Mouse (Mus musculus): ENCODE data around the gene Rhox2h. TPM values are rescaled to one million over a fixed set of nuclear protein-coding genes. Genes with fewer than 3 reads are reported as not detected.
"Not testable (repeated sequence)": the region's sequence is repeated elsewhere in the genome, so short reads cannot be mapped to it uniquely, and the experiment has no call there.

Rhox2h gene
- polyA plus RNA-seq (2014; fragmentation: Nextera tagmentation; extraction: Ambion mirVana) = not detected in 2 replicates

DNA sequence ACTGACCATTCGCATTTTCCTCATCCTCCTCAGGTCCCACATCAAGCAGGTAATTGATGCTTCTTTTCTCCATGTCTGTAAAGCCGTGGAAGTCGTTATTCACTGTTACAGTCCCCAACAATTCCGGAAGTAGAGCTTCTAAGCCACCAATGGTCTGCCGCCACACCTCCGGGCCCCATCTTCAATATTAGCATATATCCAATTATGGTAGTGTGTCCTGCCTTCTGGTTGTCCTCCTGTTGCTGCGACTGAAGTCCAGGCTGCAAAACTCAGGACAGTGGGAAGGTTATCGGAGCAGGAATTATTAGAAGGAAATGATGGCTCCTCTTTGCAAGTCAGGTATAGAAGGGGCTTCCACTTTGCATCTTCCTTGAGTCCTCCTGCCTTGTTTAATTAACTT, at the start of gene Rhox2h:
TSS of gene Rhox2h (minus strand) at position 101 of the 400 bp plus-strand sequence.
- not testable (repeated sequence) for H3K4me3 ChIP-seq (ENCODE audit: low read depth, low read length); DNase-seq (ENCODE audit: low spot score); H3K36me3 ChIP-seq (ENCODE audit: control insufficient read depth, insufficient read depth, low read length); H3K9me3 ChIP-seq (ENCODE audit: control insufficient read depth, low read length); H3K27ac ChIP-seq (ENCODE audit: low read depth, low read length); ATAC-seq (ENCODE audit: insufficient read depth, low FRiP score, low TSS enrichment); H3K4me2 ChIP-seq (ENCODE audit: low read depth); H3K4me1 ChIP-seq (ENCODE audit: control insufficient read depth, insufficient read depth, low read length); H3K27me3 ChIP-seq (ENCODE audit: control insufficient read depth, insufficient read depth, low read length); H3K9ac ChIP-seq (ENCODE audit: low read length)
- WGBS = 87% methylated on average over 8 of the region's 8 CpGs

DNA sequence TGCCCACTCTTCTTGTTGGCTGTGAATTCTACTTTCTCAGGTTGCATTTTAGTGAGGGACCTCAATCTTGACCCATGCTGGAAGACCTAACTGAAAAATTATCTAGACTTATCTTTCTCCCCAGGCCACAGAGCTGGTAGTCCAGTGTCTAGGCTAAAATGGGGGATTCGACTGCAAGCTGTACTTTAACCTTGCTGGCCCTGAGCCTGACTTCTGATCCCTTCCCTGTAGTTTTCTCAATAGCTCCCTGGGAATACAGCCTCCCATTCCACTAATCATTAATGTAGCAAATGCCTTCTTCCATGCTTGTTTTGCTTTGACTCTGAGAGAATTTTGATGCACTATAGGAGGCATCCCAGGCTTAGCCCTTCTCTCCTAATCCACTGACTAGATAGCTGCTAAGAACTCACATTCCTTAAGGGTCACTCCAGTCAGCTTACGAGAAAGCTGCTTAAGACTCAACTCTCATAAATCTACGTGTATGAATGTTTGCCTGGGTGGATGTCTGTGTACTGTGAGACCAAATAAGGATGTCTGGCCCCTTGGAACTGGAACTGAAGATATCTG, 28.8 kb upstream of the Rhox2h start:
- Histone ChIP-seq H3K27ac (ENCODE audit: low read depth, low read length) (no peak overlapping the region), H3K4me2 (ENCODE audit: low read depth) (no peak overlapping the region), H3K27me3 (ENCODE audit: control insufficient read depth, insufficient read depth, low read length) (no peaks in the 10 kb centered on the region), H3K4me1 (ENCODE audit: control insufficient read depth, insufficient read depth, low read length) (no peaks in the 10 kb centered on the region), H3K9ac (ENCODE audit: low read length) (no peak overlapping the region), H3K36me3 (ENCODE audit: control insufficient read depth, insufficient read depth, low read length) (no peaks in the 10 kb centered on the region), H3K9me3 (ENCODE audit: control insufficient read depth, low read length) (no peaks in the 10 kb centered on the region), H3K4me3 (ENCODE audit: low read depth, low read length) (no peak overlapping the region)
- DNase-seq (ENCODE audit: low spot score) = no peak
- 73% methylated on average over 3 of the region's 3 CpGs for WGBS
- no peak for ATAC-seq (ENCODE audit: insufficient read depth, low FRiP score, low TSS enrichment)

DNA sequence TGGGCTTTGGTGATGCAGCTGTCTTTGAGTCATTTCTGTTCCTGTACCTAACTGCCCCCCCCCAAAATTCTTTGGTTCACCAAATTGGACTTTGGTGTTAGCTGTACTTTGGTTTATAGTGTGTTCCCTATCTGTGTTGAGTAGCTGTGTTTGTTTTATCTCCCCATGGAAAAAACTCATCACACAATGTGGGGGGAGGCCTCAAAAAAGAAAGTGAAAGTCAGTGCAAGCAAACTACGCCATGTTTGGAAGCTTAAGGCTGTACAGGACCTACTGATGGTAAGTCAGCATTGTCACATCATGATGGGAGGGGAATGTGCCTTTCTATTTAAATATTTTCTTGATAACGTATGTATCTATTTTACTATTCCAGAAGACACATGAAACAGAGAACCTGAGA, 19.2 kb upstream of the Rhox2h start:
- no peak overlapping the region for H3K27ac ChIP-seq (ENCODE audit: low read depth, low read length)
- WGBS = 88% methylated on average over 2 of the region's 2 CpGs
- H3K9ac ChIP-seq (ENCODE audit: low read length) = no peak overlapping the region
- no peak overlapping the region for H3K4me3 ChIP-seq (ENCODE audit: low read depth, low read length)
- no peaks in the 10 kb centered on the region for H3K9me3 ChIP-seq (ENCODE audit: control insufficient read depth, low read length)
- DNase-seq (ENCODE audit: low spot score) (no peak), ATAC-seq (ENCODE audit: insufficient read depth, low FRiP score, low TSS enrichment) (no peak)
- H3K36me3 ChIP-seq (ENCODE audit: control insufficient read depth, insufficient read depth, low read length) = no peaks in the 10 kb centered on the region
- H3K4me1 ChIP-seq (ENCODE audit: control insufficient read depth, insufficient read depth, low read length) = no peaks in the 10 kb centered on the region
- H3K4me2 ChIP-seq (ENCODE audit: low read depth) = no peak overlapping the region
- no peaks in the 10 kb centered on the region for H3K27me3 ChIP-seq (ENCODE audit: control insufficient read depth, insufficient read depth, low read length)

DNA sequence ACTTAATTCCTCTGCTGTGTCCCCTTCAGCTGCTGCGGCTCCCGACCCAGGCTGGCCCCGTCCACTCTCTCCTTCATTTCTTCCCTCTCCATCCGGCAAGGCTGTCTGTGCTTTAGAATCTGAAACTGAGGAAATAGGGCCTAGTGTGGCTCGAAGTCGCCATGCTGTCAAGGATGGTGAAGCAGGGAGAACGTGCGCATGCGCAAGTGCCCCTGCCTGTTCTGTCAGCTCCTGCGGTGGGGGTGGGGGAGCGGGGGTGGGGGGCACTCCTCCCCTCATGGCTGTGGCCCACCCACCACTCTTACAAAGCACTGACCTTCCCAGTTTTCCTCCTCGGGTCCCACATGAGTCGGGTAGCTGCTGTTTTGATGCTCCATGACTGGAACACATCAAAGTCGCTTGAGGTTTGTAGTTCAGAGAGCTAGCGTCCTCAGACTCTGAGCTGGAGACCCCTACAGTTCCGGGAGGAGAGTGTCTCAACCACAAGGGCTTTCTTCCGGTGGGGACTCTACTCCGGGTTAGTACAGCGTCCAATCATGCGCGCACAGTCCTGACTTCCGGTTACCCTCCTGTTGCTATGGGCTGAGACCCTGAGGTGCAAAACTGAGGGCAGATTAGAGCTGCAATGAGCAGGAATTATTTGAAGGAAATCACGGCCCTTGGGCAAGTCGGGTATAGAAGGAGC, 10.1 kb upstream of the Rhox2h start:
- Histone ChIP-seq H3K4me2 (ENCODE audit: low read depth) (no peak overlapping the region), H3K9ac (ENCODE audit: low read length) (no peak overlapping the region), H3K27ac (ENCODE audit: low read depth, low read length) (no peak overlapping the region), H3K9me3 (ENCODE audit: control insufficient read depth, low read length) (no peaks in the 10 kb centered on the region), H3K4me1 (ENCODE audit: control insufficient read depth, insufficient read depth, low read length) (no peaks in the 10 kb centered on the region), H3K4me3 (ENCODE audit: low read depth, low read length) (no peak overlapping the region), H3K36me3 (ENCODE audit: control insufficient read depth, insufficient read depth, low read length) (no peaks in the 10 kb centered on the region), H3K27me3 (ENCODE audit: control insufficient read depth, insufficient read depth, low read length) (no peaks in the 10 kb centered on the region)
- no peak for DNase-seq (ENCODE audit: low spot score)
- 85% methylated on average over 24 of the region's 24 CpGs for WGBS
- ATAC-seq (ENCODE audit: insufficient read depth, low FRiP score, low TSS enrichment) = no peak

DNA sequence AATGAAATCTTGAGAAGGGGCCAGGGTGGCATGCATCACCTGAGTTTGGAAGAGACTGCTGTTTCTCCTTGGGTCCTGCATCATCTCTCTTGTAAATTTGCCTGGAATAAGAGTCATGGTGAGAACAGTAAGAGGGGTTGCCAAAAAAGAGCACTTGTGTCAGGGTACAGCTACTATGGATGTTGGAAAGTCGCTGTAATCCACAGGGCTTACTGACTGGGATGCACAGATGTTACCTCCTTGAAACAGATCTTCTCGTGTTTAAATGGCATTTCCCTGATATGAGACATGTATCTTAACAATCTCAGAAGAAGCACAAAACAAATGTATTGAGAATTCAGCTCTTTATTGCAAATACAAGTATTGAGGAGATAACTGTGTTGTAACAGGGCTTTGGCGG, 4.4 kb downstream of the Rhox2h start, which contains the start of gene Rhox3h:
TSS of gene Rhox3h (minus strand) at position 101 of the 400 bp plus-strand sequence.
- not testable (repeated sequence) for H3K27me3 ChIP-seq (ENCODE audit: control insufficient read depth, insufficient read depth, low read length); H3K36me3 ChIP-seq (ENCODE audit: control insufficient read depth, insufficient read depth, low read length); H3K4me2 ChIP-seq (ENCODE audit: low read depth); H3K9me3 ChIP-seq (ENCODE audit: control insufficient read depth, low read length); H3K4me1 ChIP-seq (ENCODE audit: control insufficient read depth, insufficient read depth, low read length); H3K27ac ChIP-seq (ENCODE audit: low read depth, low read length); H3K9ac ChIP-seq (ENCODE audit: low read length); ATAC-seq (ENCODE audit: insufficient read depth, low FRiP score, low TSS enrichment); H3K4me3 ChIP-seq (ENCODE audit: low read depth, low read length); DNase-seq (ENCODE audit: low spot score)
- WGBS = 88% methylated on average over 1 of the region's 3 CpGs

DNA sequence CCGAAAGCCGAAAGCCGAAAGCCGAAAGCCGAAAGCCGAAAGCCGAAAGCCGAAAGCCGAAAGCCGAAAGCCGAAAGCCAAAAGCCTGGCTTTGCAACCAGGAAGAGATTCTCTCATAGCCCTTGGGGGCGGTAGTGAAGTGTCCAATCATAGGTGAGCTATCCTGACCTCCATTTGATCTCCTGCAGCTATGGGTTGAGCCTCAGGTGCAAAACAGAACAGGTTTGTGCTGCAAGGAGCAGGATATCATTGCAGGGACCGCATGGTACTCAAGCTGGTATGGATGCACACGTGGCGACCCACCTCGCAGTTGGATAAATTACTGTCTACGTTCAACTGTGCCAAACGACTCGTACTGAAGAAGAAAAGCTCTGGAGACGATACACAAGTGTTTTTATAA, 21.9 kb downstream of the Rhox2h start, which contains the start of gene Rhox4g:
TSS of gene Rhox4g (minus strand) at position 101 of the 400 bp plus-strand sequence.
- not testable (repeated sequence) for H3K27ac ChIP-seq (ENCODE audit: low read depth, low read length); H3K9me3 ChIP-seq (ENCODE audit: control insufficient read depth, low read length); H3K27me3 ChIP-seq (ENCODE audit: control insufficient read depth, insufficient read depth, low read length); H3K4me3 ChIP-seq (ENCODE audit: low read depth, low read length); H3K4me1 ChIP-seq (ENCODE audit: control insufficient read depth, insufficient read depth, low read length); DNase-seq (ENCODE audit: low spot score); H3K9ac ChIP-seq (ENCODE audit: low read length); ATAC-seq (ENCODE audit: insufficient read depth, low FRiP score, low TSS enrichment); H3K36me3 ChIP-seq (ENCODE audit: control insufficient read depth, insufficient read depth, low read length); H3K4me2 ChIP-seq (ENCODE audit: low read depth)
- 96% methylated on average over 14 of the region's 20 CpGs for WGBS

DNA sequence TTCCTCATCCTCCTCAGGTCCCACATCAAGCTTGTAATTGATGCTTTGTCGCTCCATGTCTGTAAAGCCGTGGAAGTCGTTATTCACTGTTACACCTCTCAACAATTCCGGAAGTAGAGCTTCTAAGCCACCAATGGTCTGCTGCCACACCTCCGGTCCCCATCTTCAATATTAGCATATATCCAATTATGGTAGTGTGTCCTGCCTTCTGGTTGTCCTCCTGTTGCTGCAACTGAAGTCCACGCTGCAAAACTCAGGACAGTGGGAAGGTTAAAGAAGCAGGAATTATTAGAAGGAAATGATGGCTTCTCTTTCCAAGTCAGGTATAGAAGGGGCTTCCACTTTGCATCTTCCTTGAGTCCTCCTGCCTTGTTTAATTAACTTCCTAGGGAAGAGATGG, 29.7 kb downstream of the Rhox2h start, which contains the start of gene Rhox2g:
TSS of gene Rhox2g (minus strand) at position 101 of the 400 bp plus-strand sequence.
- not testable (repeated sequence) for H3K4me2 ChIP-seq (ENCODE audit: low read depth); H3K4me3 ChIP-seq (ENCODE audit: low read depth, low read length); ATAC-seq (ENCODE audit: insufficient read depth, low FRiP score, low TSS enrichment); H3K4me1 ChIP-seq (ENCODE audit: control insufficient read depth, insufficient read depth, low read length); H3K9me3 ChIP-seq (ENCODE audit: control insufficient read depth, low read length); DNase-seq (ENCODE audit: low spot score); H3K27ac ChIP-seq (ENCODE audit: low read depth, low read length); H3K27me3 ChIP-seq (ENCODE audit: control insufficient read depth, insufficient read depth, low read length); H3K9ac ChIP-seq (ENCODE audit: low read length); H3K36me3 ChIP-seq (ENCODE audit: control insufficient read depth, insufficient read depth, low read length)
- 96% methylated on average over 6 of the region's 6 CpGs for WGBS

DNA sequence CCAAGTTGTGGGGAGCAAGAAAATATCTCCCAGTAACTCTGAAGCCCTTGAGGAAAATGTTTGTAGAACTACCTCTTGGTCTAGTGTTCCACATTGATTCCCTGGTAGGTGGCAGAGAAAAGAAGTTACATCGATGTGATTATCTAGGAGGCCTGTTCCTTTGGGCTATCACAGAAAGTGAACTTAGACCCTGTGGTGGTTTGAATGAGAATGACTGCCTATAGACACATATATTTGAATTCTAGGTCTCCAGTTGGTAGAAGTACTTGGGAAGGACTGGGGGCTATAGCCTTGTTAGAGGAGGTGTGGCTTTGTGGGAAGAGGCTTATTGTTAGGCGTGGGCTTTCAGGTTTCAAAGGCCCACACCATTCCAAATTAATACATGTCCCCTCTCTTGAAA, 44.6 kb downstream of the Rhox2h start, which contains the start of gene Rhox3g:
TSS of gene Rhox3g (minus strand) at position 101 of the 400 bp plus-strand sequence.
- not testable (repeated sequence) for H3K9ac ChIP-seq (ENCODE audit: low read length); H3K4me3 ChIP-seq (ENCODE audit: low read depth, low read length); H3K4me2 ChIP-seq (ENCODE audit: low read depth); H3K36me3 ChIP-seq (ENCODE audit: control insufficient read depth, insufficient read depth, low read length); ATAC-seq (ENCODE audit: insufficient read depth, low FRiP score, low TSS enrichment); H3K9me3 ChIP-seq (ENCODE audit: control insufficient read depth, low read length); DNase-seq (ENCODE audit: low spot score); H3K4me1 ChIP-seq (ENCODE audit: control insufficient read depth, insufficient read depth, low read length); H3K27ac ChIP-seq (ENCODE audit: low read depth, low read length); H3K27me3 ChIP-seq (ENCODE audit: control insufficient read depth, insufficient read depth, low read length)
- 90% methylated on average over 2 of the region's 2 CpGs for WGBS

Data from neural tube, embryonic 11.5 days (tissue).